Mouse (Mus musculus) thymus, postnatal 36 days (tissue): ENCODE measurements around the gene Gm43552.
"Not testable (repeated sequence)": the region's sequence is repeated elsewhere in the genome, so short reads cannot be mapped to it uniquely, and the experiment has no call there.

Experiments
- DNase-seq, 2 experiments: peaks; one replicate each; pipeline ENCODE4 v3.0.0; 2022; ENCODE audit warnings: mixed read lengths in 2 of 2

The Gm43552 gene

GRCm38 (mm10) chr5:65492716-65493531 lies at the start of gene Gm43552:
TSS of gene Gm43552 (minus strand) at chr5:65492833.
- peak; percentile 95 to 97 for DNase-seq

- DNase-seq = no peak
Observed at GRCm38 (mm10) chr5:65541889-65542288, 49.3 kb upstream of the Gm43552 start.

GRCm38 (mm10) chr5:65539786-65540185 lies 47.2 kb upstream of the Gm43552 start:
- no peak for DNase-seq

- no peak for DNase-seq
Observed at GRCm38 (mm10) chr5:65538829-65539228, 46.2 kb upstream of the Gm43552 start.

GRCm38 (mm10) chr5:65538121-65538520 lies 45.5 kb upstream of the Gm43552 start:
- DNase-seq = no peak

DNA sequence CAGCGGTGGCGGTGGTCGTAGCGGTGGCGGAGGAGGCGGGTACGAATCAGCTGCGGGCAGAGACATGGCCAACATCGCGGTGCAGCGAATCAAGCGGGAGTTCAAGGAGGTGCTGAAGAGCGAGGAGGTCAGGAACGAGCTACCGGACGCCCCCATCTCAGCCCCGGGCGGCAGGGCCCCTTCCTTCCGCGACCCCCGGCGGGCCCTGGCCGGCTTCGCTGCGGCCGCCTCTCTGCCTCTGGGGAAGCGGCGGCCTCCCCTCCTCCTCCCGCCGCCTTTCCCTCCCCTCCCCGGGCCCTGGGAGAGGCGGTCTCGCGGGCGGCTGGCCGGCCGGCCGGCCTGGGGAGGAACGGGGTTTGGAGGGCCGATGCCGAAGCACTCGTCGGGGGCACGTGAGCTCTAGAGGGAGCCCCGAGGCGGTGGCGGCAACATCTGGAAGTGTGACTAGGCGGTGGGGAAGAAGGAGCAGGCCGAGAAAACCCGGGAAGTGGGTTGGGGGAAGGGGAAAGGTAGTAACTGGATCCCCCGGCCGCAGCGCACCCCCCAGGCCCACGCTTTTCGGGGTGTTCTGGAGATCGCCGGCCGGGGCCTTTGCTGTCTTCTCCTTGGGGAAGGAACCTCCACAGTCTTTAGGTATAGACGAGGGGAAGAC lies 44.9 kb upstream of the Gm43552 start:
- peak in 1 of 2 experiments; percentile 63 for DNase-seq

DNA sequence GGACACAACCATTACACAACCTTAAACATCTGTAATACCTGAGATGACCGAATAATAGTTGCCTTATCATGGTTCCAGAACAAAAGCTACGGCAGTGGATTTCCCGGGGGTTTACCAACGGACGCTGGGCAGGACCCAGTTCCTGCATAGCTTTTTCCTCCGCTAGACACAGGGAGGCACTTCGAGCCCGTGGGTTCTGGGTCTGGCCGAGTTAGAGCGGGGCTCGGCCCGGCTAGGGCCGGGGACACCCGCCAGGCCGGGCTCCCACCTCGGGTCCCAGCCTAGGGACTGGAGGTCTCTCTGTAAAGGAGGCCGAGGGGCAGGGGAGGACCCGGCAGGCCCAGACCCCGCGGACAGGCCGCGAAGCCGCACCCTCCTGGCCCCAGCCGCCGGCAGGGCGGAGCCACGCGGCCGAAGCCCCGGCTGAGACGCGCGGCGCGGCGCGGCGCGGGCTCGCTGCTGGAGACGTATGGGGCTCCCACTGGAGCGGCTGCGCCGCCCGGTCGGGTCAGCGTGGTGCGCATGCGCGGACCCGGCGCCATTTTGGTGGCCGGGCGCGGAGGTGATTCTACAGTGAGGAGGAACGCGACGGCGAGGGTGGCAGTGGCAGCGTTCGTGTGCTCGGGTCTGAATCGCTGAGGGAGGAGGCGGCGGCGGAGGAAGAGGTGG lies 44.3 kb upstream of the Gm43552 start, which contains the start of the genes Smim14 and Ube2k:
TSS of gene Smim14 (minus strand) at position 434 of the 669 bp plus-strand sequence.
TSS of gene Ube2k (plus strand) at position 483 of the 669 bp plus-strand sequence.
- DNase-seq = peak; percentile 94 to 96

GRCm38 (mm10) chr5:65536068-65536465 lies 43.4 kb upstream of the Gm43552 start:
- DNase-seq = not testable (repeated sequence)

GRCm38 (mm10) chr5:65535457-65536067 lies 42.9 kb upstream of the Gm43552 start:
- peak; percentile 29 to 43 for DNase-seq

GRCm38 (mm10) chr5:65534496-65534895 lies 41.9 kb upstream of the Gm43552 start:
- DNase-seq = no peak

GRCm38 (mm10) chr5:65531283-65531682 lies 38.6 kb upstream of the Gm43552 start:
- DNase-seq = no peak

GRCm38 (mm10) chr5:65525674-65526443 lies 33.2 kb upstream of the Gm43552 start:
- peak in 1 of 2 experiments; percentile 20 for DNase-seq

GRCm38 (mm10) chr5:65524831-65525230 lies 32.2 kb upstream of the Gm43552 start:
- DNase-seq = no peak

DNA sequence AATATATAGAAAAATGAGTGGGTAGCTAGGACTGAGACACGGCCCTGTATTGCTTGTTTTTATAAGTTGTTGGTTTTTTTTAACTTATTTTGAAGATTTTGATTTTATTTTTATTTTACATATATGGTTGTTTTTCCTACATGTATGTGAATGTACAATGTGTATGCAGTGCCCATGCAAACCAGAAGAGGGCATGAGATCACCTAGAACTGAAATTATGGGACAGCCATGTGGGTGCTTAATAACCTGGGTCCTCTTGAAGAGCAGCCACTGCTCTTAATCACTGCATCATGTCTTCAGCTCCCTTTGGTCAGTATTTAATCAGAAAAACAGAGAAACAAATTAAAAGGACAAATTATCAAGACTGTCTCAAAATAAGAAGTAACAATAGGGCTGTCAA lies 29.2 kb upstream of the Gm43552 start:
- DNase-seq = peak in 1 of 2 experiments; percentile 11

DNA sequence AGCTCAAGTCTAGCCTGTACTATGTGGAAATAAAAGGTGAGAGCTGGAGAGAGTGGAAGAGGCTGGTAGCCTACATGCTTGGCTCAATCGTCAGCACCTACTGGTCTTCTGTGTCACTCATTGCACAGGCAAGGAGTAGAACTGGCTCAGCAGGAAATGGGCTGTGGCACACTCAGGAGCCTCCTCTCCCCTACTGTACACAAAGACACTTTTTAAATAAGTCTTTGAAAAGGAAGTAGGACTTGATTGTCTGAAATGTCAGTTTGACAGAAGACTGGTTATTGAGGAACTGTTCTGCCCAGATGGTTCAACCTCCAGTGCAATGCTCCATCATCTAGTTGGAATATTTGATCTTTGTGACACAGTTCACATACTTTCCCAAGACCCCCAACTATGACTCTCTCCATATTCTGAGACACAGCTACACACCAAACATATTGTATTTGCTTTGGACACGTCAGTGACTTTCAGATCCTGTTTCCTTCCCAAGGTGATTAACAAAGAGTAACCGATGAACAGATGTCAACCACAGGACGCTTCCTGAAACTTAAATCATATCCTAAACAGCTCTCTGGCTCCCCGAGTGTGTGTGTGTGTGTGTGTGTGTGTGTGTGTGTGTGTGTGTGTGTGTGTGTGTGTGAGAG lies 22.1 kb upstream of the Gm43552 start:
- peak; percentile 21 to 32 for DNase-seq

DNA sequence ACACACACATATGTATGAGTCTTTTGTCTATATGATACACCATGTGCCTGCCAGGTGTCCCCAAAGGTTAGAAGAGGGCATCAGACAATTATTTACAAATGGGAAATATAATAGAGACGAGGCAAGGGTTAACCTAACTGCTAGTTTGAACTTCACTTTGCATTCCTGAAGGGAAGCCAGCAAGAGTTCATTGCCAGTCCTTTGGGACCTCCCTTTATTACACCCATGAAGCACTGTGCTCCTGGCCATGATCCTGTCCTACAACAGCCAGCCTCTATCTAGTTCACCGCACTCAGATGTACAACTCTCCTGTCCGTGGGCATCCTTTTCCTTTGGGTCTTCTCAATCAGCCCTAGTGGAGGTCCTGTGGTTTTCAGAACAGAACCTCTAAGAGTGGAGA lies 20.9 kb upstream of the Gm43552 start:
- DNase-seq = no peak

- DNase-seq = no peak
Observed at GRCm38 (mm10) chr5:65508395-65508794, 15.8 kb upstream of the Gm43552 start.

DNA sequence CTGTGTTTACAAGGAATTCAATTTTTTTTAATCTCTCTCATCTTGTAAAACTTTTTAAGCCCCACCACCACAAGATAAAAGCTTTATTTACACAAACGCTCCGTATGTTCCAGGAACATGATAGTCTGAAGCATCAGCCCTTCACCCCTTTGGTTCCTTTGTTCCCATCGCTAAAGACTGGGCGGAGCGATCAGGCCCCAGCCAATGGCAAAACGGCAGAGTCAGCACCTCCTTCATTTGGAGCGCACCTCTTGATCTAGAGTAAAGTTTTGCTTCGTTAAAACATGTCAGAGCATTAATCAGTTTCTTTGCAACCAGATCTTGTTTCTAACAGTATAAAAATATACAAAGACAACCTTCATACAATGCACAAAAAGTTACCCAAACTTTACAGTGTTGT lies 13.2 kb upstream of the Gm43552 start:
- DNase-seq = peak; percentile 38 to 60

DNA sequence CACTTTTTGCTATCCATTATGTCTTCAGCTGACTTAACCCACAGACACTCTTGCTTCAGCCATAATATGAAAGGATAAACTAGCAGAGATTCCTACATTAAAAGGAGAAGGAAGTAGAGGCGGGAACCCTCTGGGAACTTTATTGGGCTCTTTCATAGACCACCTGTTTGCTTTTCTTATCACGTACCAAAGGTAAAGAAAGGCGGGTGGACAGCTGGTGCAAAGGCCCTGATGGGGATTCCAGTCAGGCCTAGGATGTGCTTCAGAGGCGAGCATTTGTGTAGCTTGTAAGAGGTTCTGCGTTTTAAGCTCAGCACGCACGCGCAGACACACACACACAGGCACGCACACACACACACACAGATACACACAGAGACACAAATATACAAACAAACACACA lies 8.8 kb upstream of the Gm43552 start:
- no peak for DNase-seq

DNA sequence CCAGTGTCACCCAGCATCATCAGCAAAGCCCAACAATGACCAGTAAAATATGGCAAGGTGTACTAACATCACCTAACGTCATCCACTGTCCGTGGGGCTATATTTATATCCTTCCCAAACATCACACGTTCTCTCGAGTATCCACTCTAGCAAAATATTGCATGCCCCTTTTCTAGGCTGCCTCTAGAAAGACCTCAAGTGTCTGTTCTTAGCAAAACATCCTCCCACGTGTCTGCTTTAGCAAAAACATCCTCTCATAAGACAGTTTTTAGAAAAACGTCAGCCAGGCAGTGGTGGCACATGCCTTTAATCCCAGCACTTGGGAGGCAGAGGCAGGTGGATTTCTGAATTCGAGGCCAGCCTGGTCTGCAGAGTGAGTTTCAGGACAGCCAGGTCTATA lies 7.6 kb upstream of the Gm43552 start:
- DNase-seq = no peak
